Mouse (Mus musculus) lung, embryonic 15.5 days (tissue): ENCODE data around the gene Prkag2. TPM values are rescaled to one million over a fixed set of nuclear protein-coding genes. Genes with fewer than 3 reads are reported as not detected.

Experiments
- ATAC-seq: fragments of 200-750 bp; cut with Nextera tagmentation; 2 replicates; pipeline ENCODE4 v1.8.0; 2017; ENCODE audit warnings: moderate number of reproducible peaks, borderline replicate concordance; ENCODE audit not compliant: low FRiP score, low TSS enrichment; ENCODE audit errors: extremely low read depth
- H3K27ac ChIP-seq: fragments of 300-500 bp; sonication (generic); 2 replicates; pipeline ENCODE4 v1.5.1; 2015; ENCODE audit warnings: moderate library complexity, mild to moderate bottlenecking, inconsistent platforms
- H3K27me3 ChIP-seq: fragments of 300-500 bp; sonication (generic); 2 replicates; pipeline ENCODE4 v1.6.1; 2015; ENCODE audit warnings: inconsistent platforms
- H3K36me3 ChIP-seq: fragments of 300-500 bp; sonication (generic); 2 replicates; pipeline ENCODE4 v1.6.1; 2015; ENCODE audit warnings: inconsistent platforms
- H3K4me1 ChIP-seq: fragments of 300-500 bp; sonication (generic); 2 replicates; pipeline ENCODE4 v1.6.1; 2015; ENCODE audit warnings: inconsistent platforms
- H3K4me2 ChIP-seq: fragments of 300-500 bp; sonication (generic); 2 replicates; pipeline ENCODE4 v1.6.1; 2015; ENCODE audit warnings: inconsistent platforms, mild to moderate bottlenecking, moderate library complexity
- H3K4me3 ChIP-seq: fragments of 300-500 bp; sonication (generic); 2 replicates; pipeline ENCODE4 v1.5.1; 2015; ENCODE audit warnings: mild to moderate bottlenecking, inconsistent platforms
- H3K9ac ChIP-seq: fragments of 300-500 bp; sonication (generic); 2 replicates; pipeline ENCODE4 v1.6.1; 2015; ENCODE audit warnings: inconsistent platforms
- H3K9me3 ChIP-seq: fragments of 300-500 bp; sonication (generic); 2 replicates; pipeline ENCODE4 v1.6.1; 2016; ENCODE audit warnings: inconsistent platforms
- WGBS: fragments of 180-500 bp; shearing (Covaris S2); methylation state at CpG from one replicate; pipeline ENCODE4 v1.1.7; 2015; 5-methylcytosine and 5-hydroxymethylcytosine counted together
- polyA plus RNA-seq: library from polyadenylated mRNA; unstranded; fragments of >200 nt; fragmentation: Nextera tagmentation; extraction: Ambion mirVana; gene quantifications from 2 replicates; pipeline ENCODE4 v1.2.1, GENCODE M21; 2015

Prkag2 gene
- polyA plus RNA-seq, 1 experiment from 2014 or later = 30.2 TPM

DNA sequence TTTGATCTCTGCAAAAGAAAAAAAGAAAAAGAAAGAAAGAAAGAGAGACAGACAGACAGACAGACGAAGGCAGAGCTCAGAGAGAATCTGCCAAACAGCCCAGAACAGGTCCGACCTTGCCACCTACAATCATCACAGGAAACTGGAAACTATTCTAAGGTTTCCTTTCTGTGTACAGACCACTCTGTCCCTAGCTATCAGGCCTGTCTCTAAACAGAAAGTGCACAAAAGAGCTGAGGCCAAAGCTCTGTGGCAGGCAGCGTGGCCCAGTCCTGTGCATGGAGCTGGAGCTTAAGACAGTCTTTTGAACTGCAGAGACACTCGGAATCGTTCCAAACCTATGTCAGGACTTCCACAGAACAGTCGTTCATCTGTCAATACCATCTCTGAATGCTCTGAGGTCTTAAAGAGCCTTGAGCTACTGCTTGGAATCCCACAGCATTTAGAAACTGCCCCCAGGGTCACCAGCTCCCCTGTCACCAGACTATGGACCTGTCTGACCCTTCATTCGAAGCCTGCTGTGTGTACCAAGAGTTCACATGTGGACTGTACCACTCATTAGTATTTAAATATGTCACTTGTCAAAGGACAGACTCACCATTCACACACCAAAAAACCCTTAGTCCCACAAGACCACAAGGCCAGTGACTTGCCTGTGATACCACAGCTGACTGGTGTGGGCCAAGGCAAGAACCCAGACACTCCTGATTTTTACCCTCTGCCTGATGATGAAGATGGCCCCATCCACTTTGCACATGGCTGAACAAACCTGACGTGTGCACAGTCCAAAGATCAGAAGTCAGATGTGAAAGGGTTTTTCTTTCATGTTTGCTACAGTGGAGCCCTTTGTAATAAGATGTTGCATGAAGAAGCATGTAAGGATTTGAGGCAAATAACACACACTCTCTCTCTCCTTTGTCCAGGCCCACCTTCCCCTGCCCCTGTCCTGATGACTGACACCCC is 35.9 kb downstream of the Prkag2 start:
- H3K4me1 ChIP-seq = peaks cover 57% of the 10 kb centered on the region
- no peak overlapping the region for H3K27ac ChIP-seq
- H3K27me3 ChIP-seq = no peaks in the 10 kb centered on the region
- H3K9ac ChIP-seq = no peak overlapping the region
- no peaks in the 10 kb centered on the region for H3K9me3 ChIP-seq
- no peak overlapping the region for H3K4me2 ChIP-seq
- H3K4me3 ChIP-seq = no peak overlapping the region
- no peaks in the 10 kb centered on the region for H3K36me3 ChIP-seq
- no peak for ATAC-seq
- WGBS = 48% methylated on average over 8 of the region's 8 CpGs

DNA sequence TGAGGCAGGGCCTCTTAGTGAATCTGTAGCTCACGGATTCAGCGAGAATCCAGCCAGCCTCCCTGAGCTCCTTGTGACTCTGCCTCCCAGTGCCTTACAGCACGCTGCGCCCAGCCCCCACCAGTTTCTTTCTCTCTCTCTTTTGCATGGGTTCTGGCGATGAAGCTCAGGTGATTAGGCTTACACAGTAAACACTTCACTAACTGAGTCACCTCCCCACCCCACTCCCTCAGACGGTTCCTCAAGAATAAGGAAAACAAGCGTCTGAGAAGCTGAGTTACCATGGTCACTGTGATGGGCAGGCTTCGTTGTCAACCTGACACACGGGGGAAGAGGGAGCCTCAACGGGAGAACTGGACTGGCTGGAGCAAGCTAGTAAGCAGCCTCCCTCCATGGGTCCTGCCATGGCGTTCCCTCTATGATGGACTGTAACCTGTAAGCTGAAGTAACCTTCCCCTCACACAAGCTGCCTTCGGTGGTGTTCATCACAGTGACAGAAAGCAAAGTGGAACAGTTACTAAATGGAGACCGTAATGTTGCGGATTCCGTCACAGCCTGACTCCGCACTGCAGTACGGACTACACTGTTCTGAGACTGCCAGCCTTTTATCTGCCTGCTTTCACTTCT is 37.8 kb downstream of the Prkag2 start:
- peaks cover 60% of the 10 kb centered on the region for H3K4me1 ChIP-seq
- H3K4me3 ChIP-seq = no peak overlapping the region
- H3K27ac ChIP-seq = no peak overlapping the region
- peak overlapping the region; percentile 3; the same call in 1 of the 2 replicates for H3K4me2 ChIP-seq
- no peaks in the 10 kb centered on the region for H3K27me3 ChIP-seq
- 35% methylated on average over 17 of the region's 17 CpGs for WGBS
- no peaks in the 10 kb centered on the region for H3K9me3 ChIP-seq
- H3K36me3 ChIP-seq = no peaks in the 10 kb centered on the region
- ATAC-seq = peak; percentile 44; the same call in 1 of the 2 replicates
- H3K9ac ChIP-seq = no peak overlapping the region

DNA sequence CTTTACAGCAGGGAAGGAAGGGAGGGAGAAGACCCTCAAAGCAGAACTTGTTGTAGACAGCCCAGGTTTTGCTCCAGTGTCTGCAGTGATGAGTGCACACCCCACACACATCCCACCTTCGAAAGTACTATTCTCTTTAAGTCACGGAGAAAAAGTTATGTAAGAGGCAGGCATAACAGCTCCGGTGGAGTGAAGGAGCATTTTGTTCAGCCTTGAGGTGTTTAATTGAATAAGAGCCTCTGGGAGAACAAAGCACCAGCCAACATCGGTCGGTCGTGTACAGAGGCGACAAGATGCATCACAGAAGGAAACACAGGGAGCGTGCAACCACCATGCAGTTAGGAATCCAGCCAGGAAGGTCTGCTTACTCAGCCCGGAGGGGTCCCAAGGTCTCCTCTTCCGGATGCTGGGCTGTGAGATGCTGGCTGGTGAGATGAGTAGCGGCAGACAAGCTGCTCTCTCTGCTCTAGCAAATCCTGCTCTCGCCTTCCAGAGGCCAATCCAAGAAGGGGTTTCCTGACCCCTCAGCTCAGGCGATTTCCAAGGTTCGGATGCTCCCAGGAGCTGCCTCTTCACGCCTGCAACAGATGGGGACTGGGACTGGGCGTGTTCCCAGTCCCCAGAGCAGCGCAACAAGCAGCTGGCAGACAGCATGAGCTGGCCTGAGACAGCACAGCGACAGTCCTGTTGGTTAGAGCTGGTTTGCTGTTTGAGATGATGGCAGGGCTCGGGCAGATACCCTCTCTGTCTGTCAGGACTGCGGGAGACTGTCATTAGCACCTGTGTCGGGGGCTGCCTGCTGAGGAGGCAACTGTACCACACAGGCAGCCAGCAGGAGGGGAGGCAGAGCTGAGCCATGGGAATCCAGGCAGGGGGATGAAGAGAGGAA is 41.3 kb downstream of the Prkag2 start:
- no peak overlapping the region for H3K4me3 ChIP-seq
- H3K27me3 ChIP-seq = no peaks in the 10 kb centered on the region
- no peaks in the 10 kb centered on the region for H3K9me3 ChIP-seq
- no peaks in the 10 kb centered on the region for H3K36me3 ChIP-seq
- WGBS = 20% methylated on average over 21 of the region's 21 CpGs
- peaks cover 34% of the 10 kb centered on the region for H3K4me1 ChIP-seq
- peak; percentile 41; the same call in 1 of the 2 replicates for ATAC-seq
- H3K27ac ChIP-seq = no peak overlapping the region
- no peak overlapping the region for H3K9ac ChIP-seq
- peak overlapping the region; percentile 19; the same call in 1 of the 2 replicates for H3K4me2 ChIP-seq

DNA sequence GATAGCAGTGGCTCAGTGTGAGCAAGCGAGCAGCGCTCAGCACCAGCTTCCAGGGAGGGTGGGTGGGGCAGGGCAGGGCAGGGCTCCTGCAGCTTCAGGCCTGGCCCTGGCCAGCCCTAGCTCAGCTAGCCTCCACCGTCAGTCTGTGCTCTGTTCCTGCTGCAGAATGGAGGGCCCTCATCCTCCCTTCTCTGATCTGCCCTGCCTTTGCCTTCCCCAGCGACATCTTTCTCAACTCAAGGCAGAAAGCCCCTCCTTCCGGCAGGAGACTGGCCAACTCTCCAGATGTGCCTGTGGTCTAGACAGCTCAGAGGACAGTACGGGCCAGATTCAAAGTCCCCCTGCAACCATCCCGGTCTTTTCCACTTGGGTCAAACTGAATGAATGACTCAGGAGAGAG is 42.0 kb downstream of the Prkag2 start:
- no peak overlapping the region for H3K4me3 ChIP-seq
- no peak overlapping the region for H3K27ac ChIP-seq
- no peak overlapping the region for H3K4me2 ChIP-seq
- peaks cover 38% of the 10 kb centered on the region for H3K4me1 ChIP-seq
- H3K36me3 ChIP-seq = no peaks in the 10 kb centered on the region
- H3K27me3 ChIP-seq = no peaks in the 10 kb centered on the region
- no peaks in the 10 kb centered on the region for H3K9me3 ChIP-seq
- 36% methylated on average over 7 of the region's 7 CpGs for WGBS
- no peak overlapping the region for H3K9ac ChIP-seq
- peak; percentile 69 for ATAC-seq

DNA sequence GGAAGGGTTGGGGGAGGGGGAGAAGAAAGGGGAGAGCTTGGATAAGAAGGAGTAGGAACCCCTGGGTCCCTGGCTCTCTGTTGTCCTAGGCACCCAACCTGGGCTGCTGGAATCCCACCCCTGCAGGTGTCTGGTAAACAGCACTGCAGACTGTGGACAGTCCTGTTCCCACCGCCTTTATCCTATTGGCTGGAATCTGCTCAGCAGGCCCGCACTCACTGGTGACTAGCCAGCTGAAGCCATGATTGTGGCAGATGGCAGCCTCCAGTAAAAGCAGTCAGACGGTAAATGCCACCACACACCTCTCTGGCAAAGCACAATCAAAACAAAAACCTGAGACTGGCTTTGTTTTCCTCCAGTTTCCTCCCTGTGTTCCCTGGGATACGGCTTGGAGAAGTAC is 45.2 kb downstream of the Prkag2 start:
- no peaks in the 10 kb centered on the region for H3K36me3 ChIP-seq
- H3K4me2 ChIP-seq = no peak overlapping the region
- H3K9me3 ChIP-seq = no peaks in the 10 kb centered on the region
- no peaks in the 10 kb centered on the region for H3K27me3 ChIP-seq
- no peak for ATAC-seq
- 63% methylated on average over 4 of the region's 4 CpGs for WGBS
- peaks cover 30% of the 10 kb centered on the region for H3K4me1 ChIP-seq
- H3K27ac ChIP-seq = no peak overlapping the region
- H3K4me3 ChIP-seq = no peak overlapping the region
- no peak overlapping the region for H3K9ac ChIP-seq

DNA sequence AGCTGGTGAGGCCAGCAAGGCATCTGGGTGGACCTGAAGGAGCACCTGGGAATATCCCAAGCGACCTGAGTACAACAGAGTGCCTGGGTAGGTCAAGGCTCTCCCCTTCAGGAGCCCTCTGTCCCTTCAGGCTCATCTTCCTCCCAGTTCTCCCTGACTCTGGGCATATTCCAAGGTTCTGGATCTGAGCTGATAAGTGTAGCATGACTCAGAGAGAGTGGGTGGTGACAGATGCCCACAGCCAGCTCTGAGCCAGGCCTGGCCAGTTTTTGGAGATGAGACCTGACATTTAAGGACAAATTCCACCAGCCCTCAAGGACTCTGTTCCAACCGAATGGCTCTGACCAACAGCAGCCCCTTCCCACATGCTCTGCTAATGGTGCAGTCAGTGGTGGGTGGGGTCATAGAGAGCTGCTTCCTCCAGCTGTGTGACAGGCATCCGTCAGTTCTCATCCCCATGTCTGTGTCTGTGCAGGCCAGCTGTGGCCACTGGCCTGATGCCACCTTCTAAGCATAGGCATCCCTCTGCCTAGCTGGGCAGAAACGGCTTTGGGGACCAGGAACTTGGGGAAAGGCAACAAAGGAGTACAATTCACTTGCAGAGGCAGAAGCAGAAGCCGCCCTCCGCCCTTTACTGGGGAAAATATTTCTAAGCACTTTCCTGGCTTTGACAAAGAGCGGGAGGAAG is 46.3 kb downstream of the Prkag2 start:
- no peak for ATAC-seq
- no peaks in the 10 kb centered on the region for H3K27me3 ChIP-seq
- WGBS = 63% methylated on average over 7 of the region's 7 CpGs
- H3K4me2 ChIP-seq = no peak overlapping the region
- no peak overlapping the region for H3K4me3 ChIP-seq
- no peaks in the 10 kb centered on the region for H3K9me3 ChIP-seq
- H3K9ac ChIP-seq = no peak overlapping the region
- H3K27ac ChIP-seq = no peak overlapping the region
- H3K4me1 ChIP-seq = peaks cover 24% of the 10 kb centered on the region
- no peaks in the 10 kb centered on the region for H3K36me3 ChIP-seq

DNA sequence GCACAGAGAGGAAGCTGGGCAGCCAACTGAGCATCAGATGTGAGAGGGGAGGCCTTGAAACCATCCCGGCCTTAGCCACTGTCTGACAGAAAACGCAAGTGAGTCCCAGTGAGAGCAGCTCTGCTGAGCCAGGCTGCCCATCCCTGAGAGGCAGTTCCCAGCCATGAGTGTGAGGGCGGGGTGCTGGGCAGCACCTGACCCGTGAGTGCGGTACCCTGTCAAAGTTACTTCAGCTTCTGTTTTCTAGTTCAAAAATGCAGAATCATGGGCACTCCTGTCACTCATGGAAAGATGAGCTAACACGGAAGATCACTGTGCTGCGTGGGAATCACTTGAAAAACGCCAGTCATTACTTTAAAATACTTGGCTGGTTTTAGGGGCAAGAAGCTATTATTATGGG is 49.6 kb downstream of the Prkag2 start:
- 76% methylated on average over 8 of the region's 8 CpGs for WGBS
- H3K4me1 ChIP-seq = peaks cover 11% of the 10 kb centered on the region
- no peak overlapping the region for H3K27ac ChIP-seq
- no peaks in the 10 kb centered on the region for H3K9me3 ChIP-seq
- no peak overlapping the region for H3K4me3 ChIP-seq
- H3K4me2 ChIP-seq = no peak overlapping the region
- H3K36me3 ChIP-seq = no peaks in the 10 kb centered on the region
- ATAC-seq = no peak
- H3K27me3 ChIP-seq = no peaks in the 10 kb centered on the region
- no peak overlapping the region for H3K9ac ChIP-seq

DNA sequence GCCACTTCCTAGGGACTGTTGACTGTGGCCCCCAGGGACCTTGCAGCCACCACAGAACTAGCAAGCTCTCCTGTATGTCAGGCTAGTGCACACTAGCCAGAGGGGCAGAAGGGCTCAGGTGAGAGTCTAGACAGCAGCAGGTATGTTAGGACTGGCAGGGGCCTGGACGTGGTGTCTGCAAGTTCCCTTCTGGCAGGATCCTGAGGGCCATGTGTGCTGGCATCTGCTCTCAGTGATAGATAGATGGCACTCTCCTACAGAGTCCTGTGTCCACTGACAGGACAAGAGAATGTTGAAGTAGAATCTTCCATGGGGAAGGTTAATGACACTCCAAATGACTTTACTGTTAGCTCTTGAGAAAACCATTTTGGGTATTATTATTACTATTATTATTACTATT is 52.8 kb downstream of the Prkag2 start:
- Histone ChIP-seq H3K27ac (no peak overlapping the region), H3K4me3 (no peak overlapping the region), H3K27me3 (no peaks in the 10 kb centered on the region), H3K36me3 (no peaks in the 10 kb centered on the region), H3K9me3 (no peaks in the 10 kb centered on the region), H3K4me1 (peaks cover 7% of the 10 kb centered on the region; the same call in 1 of the 2 replicates), H3K9ac (no peak overlapping the region), H3K4me2 (no peak overlapping the region)
- 63% methylated on average over 1 of the region's 1 CpGs for WGBS
- no peak for ATAC-seq

DNA sequence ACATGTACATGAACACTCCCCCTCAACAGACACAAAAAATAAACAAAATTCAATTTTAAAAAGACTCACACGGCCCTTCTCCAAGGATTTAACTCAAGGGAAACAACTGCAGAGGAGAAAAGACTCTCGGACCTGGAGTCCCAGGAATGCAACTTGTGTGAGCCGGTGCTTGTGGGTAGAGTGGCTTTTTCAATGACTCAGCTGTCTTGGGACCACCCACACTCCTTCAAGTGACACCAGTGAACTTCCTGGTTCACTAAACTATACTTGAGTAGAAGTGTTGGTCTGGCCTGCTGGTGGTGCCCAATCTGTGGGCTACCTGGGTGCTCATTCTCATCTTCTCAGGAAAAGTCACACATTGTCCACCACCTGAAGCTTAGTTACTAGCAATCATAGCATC is 53.7 kb downstream of the Prkag2 start:
- Histone ChIP-seq H3K9me3 (no peaks in the 10 kb centered on the region), H3K9ac (no peak overlapping the region), H3K27ac (no peak overlapping the region), H3K4me3 (no peak overlapping the region), H3K36me3 (no peaks in the 10 kb centered on the region), H3K4me1 (peaks cover 7% of the 10 kb centered on the region; the same call in 1 of the 2 replicates), H3K4me2 (no peak overlapping the region), H3K27me3 (no peaks in the 10 kb centered on the region)
- ATAC-seq = no peak
- 35% methylated on average over 3 of the region's 3 CpGs for WGBS

DNA sequence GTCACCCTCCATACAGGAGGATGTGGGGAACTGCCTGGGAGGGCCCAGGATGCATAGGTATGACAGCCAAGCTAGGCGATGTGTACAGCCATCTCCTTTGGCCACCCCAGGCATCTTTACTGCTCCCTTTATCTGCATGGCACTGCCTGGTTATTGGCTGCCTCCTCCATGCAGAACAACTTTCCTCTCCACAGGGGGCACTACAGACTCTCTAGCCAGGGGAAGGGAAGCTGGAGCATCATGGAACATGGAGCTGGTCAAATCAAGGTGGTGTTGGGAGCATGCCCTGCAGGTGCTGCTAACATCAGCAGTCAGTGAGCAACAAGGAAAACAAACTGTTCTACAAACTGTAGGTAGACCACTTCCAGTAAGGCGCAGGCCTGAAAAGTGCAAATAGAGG is 56.4 kb downstream of the Prkag2 start:
- no peaks in the 10 kb centered on the region for H3K36me3 ChIP-seq
- H3K27ac ChIP-seq = no peak overlapping the region
- no peaks in the 10 kb centered on the region for H3K27me3 ChIP-seq
- ATAC-seq = no peak
- H3K4me1 ChIP-seq = peaks cover 2% of the 10 kb centered on the region; the same call in 1 of the 2 replicates
- WGBS = 89% methylated on average over 2 of the region's 2 CpGs
- no peak overlapping the region for H3K4me3 ChIP-seq
- H3K9ac ChIP-seq = no peak overlapping the region
- no peaks in the 10 kb centered on the region for H3K9me3 ChIP-seq
- no peak overlapping the region for H3K4me2 ChIP-seq

DNA sequence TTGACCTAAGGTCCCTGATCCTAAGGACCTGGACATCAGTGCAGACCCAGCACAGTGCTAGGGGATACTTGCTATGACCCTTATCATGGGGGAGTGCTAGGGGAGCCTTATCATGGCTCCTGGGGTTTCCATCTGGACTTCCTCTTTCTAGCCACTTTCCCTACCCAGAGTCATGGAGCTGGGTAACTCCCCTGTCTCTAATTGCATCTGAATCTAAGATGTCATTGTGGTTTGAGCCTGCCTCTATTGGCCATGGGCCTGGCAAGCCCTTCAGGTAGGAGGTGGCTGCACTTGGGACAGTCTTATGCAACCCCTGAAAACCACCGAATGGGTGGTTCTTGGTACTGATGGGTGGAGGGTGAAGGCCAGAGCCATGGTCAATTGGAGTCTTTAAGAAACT is 58.5 kb downstream of the Prkag2 start:
- WGBS = 100% methylated on average over 1 of the region's 1 CpGs
- no peaks in the 10 kb centered on the region for H3K27me3 ChIP-seq
- no peak overlapping the region for H3K4me3 ChIP-seq
- no peak overlapping the region for H3K4me2 ChIP-seq
- H3K9ac ChIP-seq = no peak overlapping the region
- no peaks in the 10 kb centered on the region for H3K9me3 ChIP-seq
- no peak overlapping the region for H3K27ac ChIP-seq
- no peaks in the 10 kb centered on the region for H3K36me3 ChIP-seq
- ATAC-seq = no peak
- H3K4me1 ChIP-seq = no peaks in the 10 kb centered on the region
